Mouse (Mus musculus): ENCODE results near the gene Fam117b. TPM values are rescaled to one million over a fixed set of nuclear protein-coding genes. Genes with fewer than 3 reads are reported as not detected.

Gene Fam117b
- polyA plus RNA-seq, 1 experiment from 2014 or later = 17.6 TPM

- no peak overlapping the region for H3K4me3 ChIP-seq (replicated peaks)
- H3K4me2 ChIP-seq = no peak overlapping the region
- H3K27me3 ChIP-seq = no peaks in the 10 kb centered on the region
- H3K36me3 ChIP-seq = peaks cover 68% of the 10 kb centered on the region
- WGBS = 91% methylated on average over 3 of the region's 3 CpGs
- no peak for ATAC-seq (ENCODE audit: insufficient number of reproducible peaks, insufficient read depth, low FRiP score, low TSS enrichment, low read depth)
- no peaks in the 10 kb centered on the region for H3K4me1 ChIP-seq (replicated peaks)
- no peak overlapping the region for H3K27ac ChIP-seq
- no peak overlapping the region for H3K9ac ChIP-seq (replicated peaks)
- peaks cover 6% of the 10 kb centered on the region; the same call in 1 of the 2 replicates for H3K9me3 ChIP-seq
These were observed 74.7 kb downstream of the Fam117b start for GRCm38 (mm10) chr1:59987399-59988040.

GRCm38 (mm10) chr1:59995646-59996045 lies 82.8 kb downstream of the Fam117b start:
- no peaks in the 10 kb centered on the region for H3K27me3 ChIP-seq

GRCm38 (mm10) chr1:59997352-59997751 lies 84.5 kb downstream of the Fam117b start:
- peaks cover 3% of the 10 kb centered on the region; the same call in 1 of the 2 replicates for H3K36me3 ChIP-seq
- H3K27ac ChIP-seq = no peak overlapping the region
- H3K9ac ChIP-seq (replicated peaks) = no peak overlapping the region
- 73% methylated on average over 5 of the region's 5 CpGs for WGBS
- no peaks in the 10 kb centered on the region for H3K27me3 ChIP-seq
- H3K4me2 ChIP-seq = no peak overlapping the region
- ATAC-seq (ENCODE audit: insufficient number of reproducible peaks, insufficient read depth, low FRiP score, low TSS enrichment, low read depth) = no peak
- H3K9me3 ChIP-seq = no peaks in the 10 kb centered on the region
- H3K4me3 ChIP-seq (replicated peaks) = no peak overlapping the region
- H3K4me1 ChIP-seq (replicated peaks) = peaks cover 3% of the 10 kb centered on the region; the same call in 1 of the 2 replicates

More at GRCm38 (mm10) chr1:59995646-59996045, 82.8 kb downstream of the Fam117b start:
- Histone ChIP-seq H3K4me2 (no peak overlapping the region), H3K9me3 (no peaks in the 10 kb centered on the region), H3K4me1 (replicated peaks) (peaks cover 3% of the 10 kb centered on the region; the same call in 1 of the 2 replicates), H3K9ac (replicated peaks) (no peak overlapping the region), H3K36me3 (peaks cover 17% of the 10 kb centered on the region), H3K4me3 (replicated peaks) (no peak overlapping the region), H3K27ac (no peak overlapping the region)
- 48% methylated on average over 3 of the region's 3 CpGs for WGBS
- no peak for ATAC-seq (ENCODE audit: insufficient number of reproducible peaks, insufficient read depth, low FRiP score, low TSS enrichment, low read depth)

- Histone ChIP-seq H3K27ac (no peak overlapping the region), H3K9ac (replicated peaks) (no peak overlapping the region), H3K4me1 (replicated peaks) (peaks cover 3% of the 10 kb centered on the region; the same call in 1 of the 2 replicates), H3K4me2 (no peak overlapping the region), H3K27me3 (no peaks in the 10 kb centered on the region), H3K9me3 (no peaks in the 10 kb centered on the region), H3K4me3 (replicated peaks) (no peak overlapping the region), H3K36me3 (no peaks in the 10 kb centered on the region)
- ATAC-seq (ENCODE audit: insufficient number of reproducible peaks, insufficient read depth, low FRiP score, low TSS enrichment, low read depth) = no peak
- WGBS = 61% methylated on average over 2 of the region's 2 CpGs
These were observed 87.5 kb downstream of the Fam117b start for GRCm38 (mm10) chr1:60000319-60000718.

- WGBS = 89% methylated on average over 10 of the region's 10 CpGs
- Histone ChIP-seq H3K9ac (replicated peaks) (no peak overlapping the region), H3K4me1 (replicated peaks) (no peaks in the 10 kb centered on the region), H3K4me3 (replicated peaks) (no peak overlapping the region), H3K27me3 (no peaks in the 10 kb centered on the region), H3K27ac (no peak overlapping the region), H3K9me3 (no peaks in the 10 kb centered on the region), H3K36me3 (no peaks in the 10 kb centered on the region), H3K4me2 (no peak overlapping the region)
- no peak for ATAC-seq (ENCODE audit: insufficient number of reproducible peaks, insufficient read depth, low FRiP score, low TSS enrichment, low read depth)
These were observed 94.5 kb downstream of the Fam117b start for GRCm38 (mm10) chr1:60007337-60007736.

- Histone ChIP-seq H3K27me3 (no peaks in the 10 kb centered on the region), H3K4me2 (no peak overlapping the region), H3K9ac (replicated peaks) (no peak overlapping the region), H3K4me1 (replicated peaks) (no peaks in the 10 kb centered on the region), H3K36me3 (no peaks in the 10 kb centered on the region), H3K9me3 (no peaks in the 10 kb centered on the region), H3K27ac (no peak overlapping the region), H3K4me3 (replicated peaks) (no peak overlapping the region)
- ATAC-seq (ENCODE audit: insufficient number of reproducible peaks, insufficient read depth, low FRiP score, low TSS enrichment, low read depth) = no peak
- 82% methylated on average over 2 of the region's 2 CpGs for WGBS
These were observed 95.9 kb downstream of the Fam117b start for GRCm38 (mm10) chr1:60008743-60009142.

GRCm38 (mm10) chr1:60013779-60014178 lies 101.0 kb downstream of the Fam117b start:
- ATAC-seq (ENCODE audit: insufficient number of reproducible peaks, insufficient read depth, low FRiP score, low TSS enrichment, low read depth) = no peak
- 83% methylated on average over 10 of the region's 10 CpGs for WGBS
- Histone ChIP-seq H3K27ac (no peak overlapping the region), H3K9ac (replicated peaks) (no peak overlapping the region), H3K36me3 (no peaks in the 10 kb centered on the region), H3K9me3 (no peaks in the 10 kb centered on the region), H3K27me3 (no peaks in the 10 kb centered on the region), H3K4me1 (replicated peaks) (no peaks in the 10 kb centered on the region), H3K4me3 (replicated peaks) (no peak overlapping the region), H3K4me2 (no peak overlapping the region)

GRCm38 (mm10) chr1:60015511-60015910 lies 102.7 kb downstream of the Fam117b start:
- Histone ChIP-seq H3K4me2 (no peak overlapping the region), H3K4me1 (replicated peaks) (no peaks in the 10 kb centered on the region), H3K9me3 (no peaks in the 10 kb centered on the region), H3K27ac (no peak overlapping the region), H3K27me3 (no peaks in the 10 kb centered on the region), H3K4me3 (replicated peaks) (no peak overlapping the region), H3K9ac (replicated peaks) (no peak overlapping the region), H3K36me3 (no peaks in the 10 kb centered on the region)
- no peak for ATAC-seq (ENCODE audit: insufficient number of reproducible peaks, insufficient read depth, low FRiP score, low TSS enrichment, low read depth)
- 91% methylated on average over 6 of the region's 6 CpGs for WGBS

- H3K4me2 ChIP-seq = no peak overlapping the region
- WGBS = 74% methylated on average over 5 of the region's 5 CpGs
- no peak overlapping the region for H3K4me3 ChIP-seq (replicated peaks)
- H3K9ac ChIP-seq (replicated peaks) = no peak overlapping the region
- H3K36me3 ChIP-seq = no peaks in the 10 kb centered on the region
- no peak overlapping the region for H3K27ac ChIP-seq
- no peaks in the 10 kb centered on the region for H3K27me3 ChIP-seq
- ATAC-seq (ENCODE audit: insufficient number of reproducible peaks, insufficient read depth, low FRiP score, low TSS enrichment, low read depth) = no peak
- no peaks in the 10 kb centered on the region for H3K4me1 ChIP-seq (replicated peaks)
- no peaks in the 10 kb centered on the region for H3K9me3 ChIP-seq
These were observed 103.4 kb downstream of the Fam117b start for GRCm38 (mm10) chr1:60016136-60016611.

- Histone ChIP-seq H3K4me1 (replicated peaks) (no peaks in the 10 kb centered on the region), H3K4me3 (replicated peaks) (no peak overlapping the region), H3K36me3 (no peaks in the 10 kb centered on the region), H3K9me3 (no peaks in the 10 kb centered on the region), H3K9ac (replicated peaks) (no peak overlapping the region), H3K27ac (no peak overlapping the region), H3K27me3 (no peaks in the 10 kb centered on the region), H3K4me2 (no peak overlapping the region)
- WGBS = 89% methylated on average over 1 of the region's 1 CpGs
- no peak for ATAC-seq (ENCODE audit: insufficient number of reproducible peaks, insufficient read depth, low FRiP score, low TSS enrichment, low read depth)
These were observed 104.2 kb downstream of the Fam117b start for GRCm38 (mm10) chr1:60017031-60017469.
